Mouse (Mus musculus) T-helper 1 cell (primary cell): ENCODE results near the gene Svep1.

Experiments used
- in situ Hi-C: fragments of 300-600 bp; cut with MboI, MseI; formaldehyde crosslinking; loops from one replicate; pipeline ENCODE4 v1.15.1; 2025; ENCODE audit warnings: high pct_unique_total_duplicates

The Svep1 gene

GRCm38 (mm10) chr4:58082588-58082987, 124.1 kb downstream of the Svep1 start:
- in situ Hi-C loops: no loop called here

- in situ Hi-C loops: loop anchor here (10.0 kb wide), 1 partner anchor 175 kb away; no protein-coding TSS in a partner anchor
Observed at GRCm38 (mm10) chr4:58079631-58080030, 127.0 kb downstream of the Svep1 start.

- in situ Hi-C loops: loop anchor here (10.0 kb wide), 1 partner anchor 173 kb away; no protein-coding TSS in a partner anchor
Observed at GRCm38 (mm10) chr4:58077950-58078349, 128.7 kb downstream of the Svep1 start.

DNA sequence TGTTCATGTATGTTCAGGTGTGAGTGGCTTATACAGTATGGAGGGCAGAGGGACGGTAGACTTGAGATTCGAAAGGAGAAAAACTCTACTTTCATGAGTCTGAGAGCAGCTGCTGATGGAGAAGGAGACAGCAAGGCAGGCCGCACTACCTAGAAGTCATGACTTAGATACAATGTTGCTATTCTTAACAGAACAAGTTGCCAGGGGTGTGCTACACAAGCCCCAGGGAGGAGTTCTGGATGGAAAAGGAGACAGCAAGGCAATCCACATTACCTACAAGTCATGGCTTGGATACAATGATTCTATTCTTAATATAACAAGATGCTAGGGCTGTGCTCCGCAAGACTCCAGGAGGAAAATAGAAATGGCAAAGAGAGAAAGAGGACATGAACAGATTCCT, 129.1 kb downstream of the Svep1 start:
- in situ Hi-C loops: loop anchor here (10.0 kb wide), 1 partner anchor 173 kb away; no protein-coding TSS in a partner anchor

- in situ Hi-C loops: loop anchor here (10.0 kb wide), 1 partner anchor 168 kb away; no protein-coding TSS in a partner anchor
Observed at GRCm38 (mm10) chr4:58072888-58073287, 133.8 kb downstream of the Svep1 start.

DNA sequence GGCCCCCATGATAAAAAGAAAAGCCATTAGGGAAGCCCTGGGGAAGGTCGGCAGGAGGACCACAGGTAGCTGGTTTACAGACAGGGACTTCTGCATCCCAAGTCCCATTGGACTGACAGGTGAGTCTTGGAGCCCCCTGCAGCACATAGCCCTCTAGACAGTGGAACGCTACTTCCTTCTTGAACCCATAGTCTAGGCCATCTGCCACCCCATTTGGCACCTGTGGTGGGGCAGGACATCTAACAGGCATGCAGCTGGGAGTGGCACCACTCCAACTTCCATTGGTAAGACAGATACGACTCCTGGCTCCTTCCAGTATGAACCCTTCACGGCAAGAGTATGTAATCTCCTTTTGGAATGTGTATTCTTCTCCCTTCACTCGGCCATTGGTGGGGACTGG, 137.8 kb downstream of the Svep1 start:
- in situ Hi-C loops: no loop called here

DNA sequence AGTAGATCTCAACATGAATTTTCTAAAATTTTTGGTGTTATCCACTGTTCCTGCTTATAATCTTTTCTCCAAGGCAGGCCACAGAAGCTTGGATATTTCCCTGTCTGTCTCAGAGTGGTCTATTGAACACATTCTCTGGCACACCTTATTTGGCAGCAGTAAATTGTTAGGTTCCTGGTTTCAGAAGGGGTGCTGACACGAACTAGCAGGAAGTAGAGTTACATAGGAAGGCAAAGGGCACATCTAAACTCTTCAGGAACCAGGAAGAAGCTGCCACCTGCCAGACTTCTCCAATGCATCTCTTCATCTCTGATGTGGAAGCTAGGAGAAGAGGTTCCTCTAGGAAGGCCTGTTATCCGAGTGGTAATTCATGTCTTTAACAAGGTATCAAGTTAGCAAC, 141.9 kb downstream of the Svep1 start:
- in situ Hi-C loops: no loop called here

- in situ Hi-C loops: no loop called here
Observed at GRCm38 (mm10) chr4:58062933-58063332, 143.7 kb downstream of the Svep1 start.

GRCm38 (mm10) chr4:58055653-58056052, 151.0 kb downstream of the Svep1 start:
- in situ Hi-C loops: no loop called here

GRCm38 (mm10) chr4:58054441-58054840, 152.2 kb downstream of the Svep1 start:
- in situ Hi-C loops: no loop called here

DNA sequence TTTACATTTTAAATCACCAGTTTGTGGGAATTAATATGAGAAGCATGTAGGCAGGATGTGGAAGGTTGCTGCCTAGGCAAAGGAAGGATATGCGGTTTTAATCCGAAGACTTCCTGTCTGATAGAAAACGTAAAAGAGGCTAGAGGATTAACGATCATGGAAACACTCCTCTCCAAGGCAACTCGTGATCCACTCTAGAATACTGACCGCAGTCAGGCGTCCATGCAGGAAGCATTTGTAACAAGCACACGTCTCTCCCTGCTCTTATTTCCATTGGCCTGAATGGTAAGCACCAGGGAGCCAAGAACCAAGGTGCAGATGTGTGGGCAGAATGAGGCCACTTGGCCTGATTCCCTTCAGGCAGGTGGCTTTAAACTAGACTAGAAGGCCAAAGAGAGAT, 155.9 kb downstream of the Svep1 start:
- in situ Hi-C loops: no loop called here

- in situ Hi-C loops: no loop called here
Observed at GRCm38 (mm10) chr4:58050276-58050675, 156.4 kb downstream of the Svep1 start.

GRCm38 (mm10) chr4:58044833-58045232, 161.8 kb downstream of the Svep1 start:
- in situ Hi-C loops: no loop called here

- in situ Hi-C loops: no loop called here
Observed at GRCm38 (mm10) chr4:58044356-58044755, 162.3 kb downstream of the Svep1 start.

GRCm38 (mm10) chr4:58040093-58040492, 166.6 kb downstream of the Svep1 start:
- in situ Hi-C loops: no loop called here

GRCm38 (mm10) chr4:58037096-58037705, 169.5 kb downstream of the Svep1 start:
- in situ Hi-C loops: no loop called here

DNA sequence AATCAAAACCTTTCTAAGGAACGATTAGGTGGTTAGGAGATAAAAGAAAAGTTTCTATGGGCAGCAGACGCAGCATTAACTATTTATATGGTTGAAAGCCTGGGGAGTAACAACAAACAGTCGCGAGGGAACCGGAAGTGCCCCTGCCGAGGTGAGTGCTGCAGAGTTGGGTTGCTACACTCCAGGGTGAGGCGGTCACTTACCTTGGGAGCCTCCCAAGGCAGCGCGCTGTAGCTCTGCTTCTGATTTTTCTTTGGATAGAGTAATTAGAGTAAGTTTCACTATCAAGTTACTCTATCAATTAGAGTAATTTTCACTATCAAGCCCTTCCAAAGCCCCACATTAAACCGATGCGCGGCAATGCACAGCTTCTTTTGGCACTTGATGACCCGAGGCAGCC, 172.0 kb downstream of the Svep1 start:
- in situ Hi-C loops: loop anchor here (5.0 kb wide), 1 partner anchor 67 kb away; no protein-coding TSS in a partner anchor

- in situ Hi-C loops: loop anchor here (5.0 kb wide), 1 partner anchor 65 kb away; no protein-coding TSS in a partner anchor
Observed at GRCm38 (mm10) chr4:58032714-58033113, 173.9 kb downstream of the Svep1 start.

DNA sequence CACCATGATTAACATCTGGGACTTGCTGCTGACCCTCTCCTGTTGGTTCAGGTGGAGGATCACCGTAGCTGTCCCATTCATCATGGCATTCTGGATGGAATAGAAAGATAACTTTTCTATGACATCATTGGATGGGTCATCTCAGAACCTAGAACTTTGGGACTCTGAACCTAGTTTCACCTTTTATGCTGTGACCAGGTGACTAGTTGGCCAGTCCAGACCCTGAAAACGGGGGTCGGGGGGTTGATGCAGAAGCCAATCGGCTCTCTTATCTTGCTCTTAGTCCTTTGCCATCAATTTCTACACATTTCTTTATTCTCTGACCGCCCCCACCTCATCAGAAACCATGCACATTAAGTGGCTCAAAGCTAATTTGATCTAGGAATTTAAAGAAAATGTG, 197.6 kb downstream of the Svep1 start, which contains the start of gene Txndc8:
Gene Txndc8 (minus strand): TSS at position 101 of the 400 bp plus-strand sequence.
- in situ Hi-C loops: no loop called here

- in situ Hi-C loops: no loop called here
Observed at GRCm38 (mm10) chr4:58003501-58003900, 203.2 kb downstream of the Svep1 start.
